Mouse (Mus musculus) myocyte (in vitro differentiated cells): ENCODE results near the gene Msi2. TPM values are rescaled to one million over a fixed set of nuclear protein-coding genes. Genes with fewer than 3 reads are reported as not detected.

Experiments
- H3K27me3 ChIP-seq: one replicate; pipeline ENCODE4 v1.6.1; 2011; ENCODE audit not compliant: control insufficient read depth, insufficient read depth, insufficient read length
- H3K36me3 ChIP-seq: one replicate; pipeline ENCODE4 v1.6.1; 2011; ENCODE audit not compliant: control insufficient read depth, insufficient read depth
- H3K4me2 ChIP-seq: one replicate; pipeline ENCODE4 v1.6.1; 2011; ENCODE audit warnings: low read depth, control low read depth
- H3K4me3 ChIP-seq: one replicate; pipeline ENCODE4 v1.5.1; 2011; ENCODE audit warnings: mild to moderate bottlenecking, control low read depth, moderate library complexity
- H3K79me2 ChIP-seq: one replicate; pipeline ENCODE4 v1.6.1; 2011; ENCODE audit not compliant: control insufficient read depth, insufficient read depth
- H3ac ChIP-seq: one replicate; pipeline ENCODE4 v1.6.1; 2011; ENCODE audit not compliant: control insufficient read depth, insufficient read length
- CEBPB ChIP-seq: IDR thresholded peaks from 2 replicates; pipeline ENCODE4 v1.6.1; 2011; ENCODE audit warnings: mild to moderate bottlenecking, moderate library complexity; ENCODE audit not compliant: poor library complexity, insufficient read depth, severe bottlenecking
- E2F4 ChIP-seq: IDR thresholded peaks from one replicate; pipeline ENCODE4 v1.6.1; 2011; ENCODE audit warnings: mild to moderate bottlenecking, control low read depth, moderate library complexity; ENCODE audit not compliant: insufficient read depth
- MAX ChIP-seq: IDR thresholded peaks from one replicate; pipeline ENCODE4 v1.6.1; 2011; ENCODE audit warnings: low read depth, mild to moderate bottlenecking, control low read depth
- MYOD1 ChIP-seq, 3 experiments: IDR thresholded peaks; one replicate each; pipeline ENCODE4 v1.6.1; 2011; ENCODE audit warnings: control low read depth in 2 of 3, low read depth in 2 of 3, mild to moderate bottlenecking in 2 of 3, moderate library complexity in 1 of 3; ENCODE audit not compliant: insufficient read length in 2 of 3, control insufficient read depth in 1 of 3
- MYOG ChIP-seq, 3 experiments: IDR thresholded peaks; one replicate each; pipeline ENCODE4 v1.6.1; 2011; ENCODE audit warnings: control low read depth in 2 of 3, low read depth in 2 of 3, mild to moderate bottlenecking in 2 of 3; ENCODE audit not compliant: insufficient read length in 2 of 3, control insufficient read depth in 1 of 3, insufficient read depth in 1 of 3
- POLR2A ChIP-seq: IDR thresholded peaks from one replicate; pipeline ENCODE4 v1.6.1; 2011; ENCODE audit warnings: low read depth, mild to moderate bottlenecking, control low read depth, moderate library complexity; ENCODE audit not compliant: insufficient read length
- POLR2AphosphoS2 ChIP-seq: IDR thresholded peaks from one replicate; pipeline ENCODE4 v1.6.1; 2011; ENCODE audit warnings: low read depth, control low read depth; ENCODE audit not compliant: insufficient read length
- REST ChIP-seq: IDR thresholded peaks from one replicate; pipeline ENCODE4 v1.6.1; 2011; ENCODE audit warnings: mild to moderate bottlenecking, control low read depth, moderate library complexity; ENCODE audit not compliant: insufficient read depth, insufficient read length
- SRF ChIP-seq: IDR thresholded peaks from one replicate; pipeline ENCODE4 v1.6.1; 2011; ENCODE audit warnings: low read depth; ENCODE audit not compliant: control insufficient read depth, insufficient read length
- TCF12 ChIP-seq: IDR thresholded peaks from one replicate; pipeline ENCODE4 v1.6.1; 2011; ENCODE audit warnings: mild to moderate bottlenecking, control low read depth; ENCODE audit not compliant: poor library complexity, insufficient read depth, severe bottlenecking
- TCF3 ChIP-seq: IDR thresholded peaks from one replicate; pipeline ENCODE4 v1.6.1; 2011; ENCODE audit warnings: low read depth, control low read depth; ENCODE audit not compliant: insufficient read length
- USF1 ChIP-seq: IDR thresholded peaks from one replicate; pipeline ENCODE4 v1.6.1; 2011; ENCODE audit warnings: low read depth, mild to moderate bottlenecking, control low read depth, moderate library complexity
- polyA plus RNA-seq: library from polyadenylated mRNA; unstranded; fragments of >200 nt; fragmentation: generic; extraction: Trizol; gene quantifications from one replicate; pipeline ENCODE4 v1.2.1, GENCODE M21; 2012; ENCODE audit warnings: missing spikeins

The Msi2 gene
- polyA plus RNA-seq, 1 experiment, result 37.9 TPM

- TF ChIP-seq TCF3 (no peak), USF1 (no peak), MAX (no peak), E2F4 (no peak), SRF (no peak), REST (no peak), POLR2A (no peak), CEBPB (no peak), MYOG (IDR thresholded peaks at IDR 0.05; ENCODE audit: control insufficient read depth in 1 of 3, insufficient read depth in 1 of 3, insufficient read length in 2 of 3, low read depth in 2 of 3) (no peak), MYOD1 (IDR thresholded peaks at IDR 0.05; ENCODE audit: control insufficient read depth in 1 of 3, insufficient read length in 2 of 3, low read depth in 2 of 3) (no peak), POLR2AphosphoS2 (no peak), TCF12 (no peak)
- H3K4me3 ChIP-seq, result no peak overlapping the region
- H3ac ChIP-seq, result no peak overlapping the region
- H3K36me3 ChIP-seq, result no peaks in the 10 kb centered on the region
- no peaks in the 10 kb centered on the region for H3K27me3 ChIP-seq
- H3K79me2 ChIP-seq, result no peaks in the 10 kb centered on the region
- H3K4me2 ChIP-seq, result no peak overlapping the region
Observed at GRCm38 (mm10) chr11:88425631-88426101, 292.6 kb downstream of the Msi2 start.

DNA sequence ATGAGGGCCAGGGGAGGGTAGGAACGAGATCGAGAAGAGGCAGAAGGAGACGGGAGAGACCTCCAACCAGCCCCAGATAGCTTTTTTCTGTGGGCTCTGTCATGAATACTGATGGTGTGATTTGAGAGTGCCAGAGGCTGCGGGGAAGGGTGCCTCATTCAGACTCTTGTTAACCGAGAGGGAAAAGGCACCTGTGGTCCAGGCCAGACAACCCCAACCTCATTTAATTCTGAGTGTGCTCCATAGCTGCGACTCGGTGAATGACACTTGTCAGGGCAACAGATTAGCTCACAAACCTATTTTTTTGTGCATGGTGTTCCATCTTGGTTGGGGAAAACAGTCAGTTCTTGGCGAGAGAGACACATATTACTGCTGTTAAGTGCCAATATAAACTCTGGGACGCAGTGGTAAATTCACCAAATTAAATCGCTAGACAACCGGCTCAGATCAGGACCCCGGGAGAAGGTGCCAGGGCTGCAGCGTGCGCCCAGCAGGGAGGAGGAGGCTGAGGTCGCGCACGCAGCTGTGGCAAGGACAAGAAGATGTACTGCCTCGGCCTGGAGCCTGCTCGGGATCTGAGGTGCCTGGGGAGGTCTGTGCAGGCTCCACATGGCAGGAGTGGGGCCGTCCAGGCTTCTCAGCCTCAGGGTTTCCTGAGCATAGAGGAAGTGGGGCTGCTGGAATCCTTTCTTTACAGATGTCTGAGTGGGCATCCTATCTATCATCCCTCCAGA lies 294.1 kb downstream of the Msi2 start:
- Histone ChIP-seq H3K36me3 (no peaks in the 10 kb centered on the region), H3K4me2 (no peak overlapping the region), H3ac (no peak overlapping the region), H3K79me2 (no peaks in the 10 kb centered on the region), H3K27me3 (no peaks in the 10 kb centered on the region), H3K4me3 (no peak overlapping the region)
- peak; percentile 10 for TF ChIP-seq POLR2AphosphoS2
- no peak for TF ChIP-seq POLR2A

DNA sequence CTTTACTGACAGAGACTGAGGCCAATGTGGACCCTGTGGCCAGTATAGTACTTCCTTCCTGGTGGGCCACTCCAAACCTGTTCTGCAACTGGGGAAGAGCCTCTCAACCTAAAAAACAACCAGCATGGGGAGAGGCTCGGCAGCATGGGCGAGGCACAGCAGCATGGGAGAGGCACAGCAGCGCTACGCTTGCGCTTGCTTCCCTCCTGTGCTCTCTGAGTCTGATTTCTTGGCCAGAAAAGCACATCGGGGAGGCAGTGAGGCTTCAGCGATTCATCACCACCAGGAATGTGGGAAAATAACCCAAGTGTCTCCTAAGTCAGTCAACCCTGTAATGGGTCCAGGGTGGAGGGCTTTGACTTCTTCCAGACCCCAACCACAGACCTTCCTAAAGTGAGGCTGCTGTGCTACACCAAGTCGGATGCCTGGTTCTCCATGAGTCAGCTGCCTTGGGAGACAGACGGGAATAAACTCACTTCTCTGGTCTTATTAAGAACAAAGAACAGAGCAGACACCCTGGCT lies 297.2 kb downstream of the Msi2 start:
- no peak overlapping the region for H3ac ChIP-seq
- H3K4me3 ChIP-seq, result no peak overlapping the region
- TF ChIP-seq TCF12, result no peak
- TF ChIP-seq USF1, result no peak
- no peak for TF ChIP-seq E2F4
- no peak for TF ChIP-seq MYOG (IDR thresholded peaks at IDR 0.05; ENCODE audit: control insufficient read depth in 1 of 3, insufficient read depth in 1 of 3, insufficient read length in 2 of 3, low read depth in 2 of 3)
- TF ChIP-seq SRF, result no peak
- TF ChIP-seq REST, result no peak
- TF ChIP-seq MAX, result no peak
- no peak for TF ChIP-seq CEBPB
- TF ChIP-seq POLR2AphosphoS2, result no peak
- no peak for TF ChIP-seq POLR2A
- no peak for TF ChIP-seq MYOD1 (IDR thresholded peaks at IDR 0.05; ENCODE audit: control insufficient read depth in 1 of 3, insufficient read length in 2 of 3, low read depth in 2 of 3)
- no peak for TF ChIP-seq TCF3
- no peaks in the 10 kb centered on the region for H3K36me3 ChIP-seq
- no peak overlapping the region for H3K4me2 ChIP-seq
- H3K79me2 ChIP-seq, result no peaks in the 10 kb centered on the region
- H3K27me3 ChIP-seq, result no peaks in the 10 kb centered on the region

DNA sequence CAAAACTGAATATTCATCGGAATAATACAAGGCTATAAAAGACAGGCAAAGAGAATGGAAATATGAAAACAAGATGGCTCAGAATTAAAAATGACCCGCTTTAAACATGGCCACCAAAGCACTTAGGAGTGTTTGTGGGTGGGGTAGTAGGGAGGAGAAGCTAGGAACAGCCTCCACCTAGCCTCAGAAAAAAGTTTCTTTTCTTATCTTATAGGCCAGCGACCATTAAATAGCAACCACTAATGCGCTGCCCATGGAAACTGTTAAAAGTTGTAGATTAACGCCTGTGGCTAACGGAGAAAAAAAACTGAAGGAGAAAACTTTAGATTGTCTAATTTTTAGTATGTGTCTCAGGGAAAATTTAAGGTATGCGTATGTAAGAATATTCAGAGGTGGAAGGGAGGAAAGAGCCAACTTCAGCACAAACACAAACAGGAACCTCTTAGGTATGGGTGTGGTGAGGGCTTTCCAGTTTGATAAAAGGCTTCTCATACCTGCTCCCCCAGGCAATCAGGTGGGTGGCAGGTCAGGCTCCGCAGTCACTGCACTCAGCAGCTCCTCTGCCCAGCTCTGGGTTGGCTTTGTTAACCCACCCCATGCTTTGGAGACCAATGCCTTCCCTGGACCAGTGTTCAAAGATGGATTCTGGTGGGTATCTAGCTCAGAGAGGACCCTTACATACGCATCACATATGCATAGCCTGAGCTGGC lies 298.5 kb downstream of the Msi2 start:
- no peak overlapping the region for H3K4me2 ChIP-seq
- TF ChIP-seq POLR2A (no peak), E2F4 (no peak), SRF (no peak), REST (no peak), MAX (no peak), TCF12 (no peak), CEBPB (no peak), USF1 (no peak)

DNA sequence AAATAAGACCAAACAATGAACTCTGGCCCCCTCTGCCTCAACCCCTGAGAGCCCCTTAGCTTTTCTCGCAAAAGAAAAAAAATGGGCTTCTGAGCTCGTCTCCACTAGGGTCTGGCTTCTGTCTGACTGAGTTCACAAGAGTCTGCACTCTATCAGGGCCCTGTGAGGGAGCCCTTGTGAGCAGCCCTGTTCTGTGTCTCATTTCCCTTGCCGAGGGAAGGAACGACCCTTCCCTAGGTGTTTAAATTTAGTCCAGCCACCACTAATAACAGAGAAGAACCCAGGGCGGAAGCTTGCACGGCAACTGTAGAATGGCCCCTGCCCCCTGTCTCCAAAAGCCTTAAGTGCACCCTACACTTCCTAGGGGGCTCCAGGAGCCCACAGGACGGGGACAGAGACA lies 299.2 kb downstream of the Msi2 start:
- H3K79me2 ChIP-seq, result no peaks in the 10 kb centered on the region

More for the DNA sequence above, 298.5 kb downstream of the Msi2 start:
- no peaks in the 10 kb centered on the region for H3K27me3 ChIP-seq
- no peak overlapping the region for H3ac ChIP-seq
- H3K4me3 ChIP-seq, result no peak overlapping the region
- no peaks in the 10 kb centered on the region for H3K36me3 ChIP-seq
- no peaks in the 10 kb centered on the region for H3K79me2 ChIP-seq

More for the DNA sequence above, 299.2 kb downstream of the Msi2 start:
- H3ac ChIP-seq, result no peak overlapping the region
- no peak overlapping the region for H3K4me2 ChIP-seq
- TF ChIP-seq SRF (no peak), CEBPB (no peak), POLR2AphosphoS2 (no peak), REST (no peak), MAX (no peak), TCF3 (no peak), MYOG (IDR thresholded peaks at IDR 0.05; ENCODE audit: control insufficient read depth in 1 of 3, insufficient read depth in 1 of 3, insufficient read length in 2 of 3, low read depth in 2 of 3) (no peak), TCF12 (no peak), MYOD1 (IDR thresholded peaks at IDR 0.05; ENCODE audit: control insufficient read depth in 1 of 3, insufficient read length in 2 of 3, low read depth in 2 of 3) (no peak), POLR2A (no peak), USF1 (no peak), E2F4 (no peak)
- H3K36me3 ChIP-seq, result no peaks in the 10 kb centered on the region
- H3K4me3 ChIP-seq, result no peak overlapping the region
- H3K27me3 ChIP-seq, result no peaks in the 10 kb centered on the region
